ENCODE assay signal across 27 mouse cellular contexts in genomic region chrX:47461660-47462490, GRCm38 (mm10).
A peak's percentile ranks its signal among the peaks of the same experiment; 100 is the strongest.
DNase-seq lines count a peak whose midpoint lies in the region; ATAC-seq and TF ChIP-seq lines count a peak whose summit lies in the region.
"Had no signal": no experiment of that assay in that cellular context is flagged by ENCODE, and none has a peak within 500 bp of the region (broad histone marks: within the 10 kb centered on the region; RNA-seq: fewer than 3 reads in every experiment).

No protein-coding gene starts in this region.

- no peak overlapping the region for H3K9ac ChIP-seq in hindbrain, embryonic 16.5 days (ENCODE audit: low read depth, low read length)
- H3K9ac ChIP-seq in hindbrain, embryonic 13.5 days = no peak overlapping the region
- H3K9ac ChIP-seq in midbrain, embryonic 14.5 days (replicated peaks; ENCODE audit: low read length) = no peak overlapping the region
- no peak overlapping the region for H3K9ac ChIP-seq in intestine, postnatal 0 days (ENCODE audit: low read depth, low read length)
- H3K9ac ChIP-seq: embryonic facial prominence, embryonic 13.5 days; heart, embryonic 13.5 days; hindbrain, embryonic 15.5 days; intestine, embryonic 15.5 days; limb, embryonic 12.5 days; liver, embryonic 15.5 days; lung, embryonic 15.5 days; neural tube, embryonic 13.5 days had no signal

- no peak for TF ChIP-seq CTCF in intestine, postnatal 0 days (IDR thresholded peaks at IDR 0.05; ENCODE audit: low read depth)

- 0 out of 2 replicates have a peak overlapping the region, but pooled peaks have one; percentile 16 for H3K27ac ChIP-seq in hindbrain, embryonic 10.5 days
- no peak overlapping the region for H3K27ac ChIP-seq in hindbrain, embryonic 16.5 days (ENCODE audit: low read depth, low read length)
- 0 out of 2 replicates have a peak overlapping the region, but pooled peaks have one; percentile 44 for H3K27ac ChIP-seq in hindbrain, embryonic 13.5 days
- peak overlapping the region; percentile 77 for H3K27ac ChIP-seq in midbrain, embryonic 14.5 days (replicated peaks; ENCODE audit: low read depth, low read length)
- no peak overlapping the region for H3K27ac ChIP-seq in intestine, postnatal 0 days (ENCODE audit: low read depth, low read length)
- H3K27ac ChIP-seq: embryonic facial prominence, embryonic 13.5 days; heart, embryonic 13.5 days; hindbrain, embryonic 15.5 days; intestine, embryonic 15.5 days; limb, embryonic 12.5 days; liver, embryonic 15.5 days; lung, embryonic 15.5 days; neural tube, embryonic 13.5 days had no signal

- no peak overlapping the region for H3K4me3 ChIP-seq in hindbrain, embryonic 10.5 days
- no peak overlapping the region for H3K4me3 ChIP-seq in hindbrain, embryonic 16.5 days (ENCODE audit: low read length)
- no peak overlapping the region for H3K4me3 ChIP-seq in hindbrain, embryonic 13.5 days
- H3K4me3 ChIP-seq in midbrain, embryonic 14.5 days (replicated peaks; ENCODE audit: low read depth, low read length) = no peak overlapping the region
- no peak overlapping the region for H3K4me3 ChIP-seq in intestine, postnatal 0 days (ENCODE audit: low read depth, low read length)
- H3K4me3 ChIP-seq: embryonic facial prominence, embryonic 13.5 days; heart, embryonic 13.5 days; hindbrain, embryonic 15.5 days; intestine, embryonic 15.5 days; limb, embryonic 12.5 days; liver, embryonic 15.5 days; lung, embryonic 15.5 days; neural tube, embryonic 13.5 days had no signal

- no peak overlapping the region for H3K4me2 ChIP-seq in hindbrain, embryonic 16.5 days (ENCODE audit: low read length)
- H3K4me2 ChIP-seq in hindbrain, embryonic 13.5 days = no peak overlapping the region
- H3K4me2 ChIP-seq in midbrain, embryonic 14.5 days (ENCODE audit: low read length) = no peak overlapping the region
- no peak overlapping the region for H3K4me2 ChIP-seq in intestine, postnatal 0 days (replicated peaks; ENCODE audit: low read depth)
- H3K4me2 ChIP-seq: embryonic facial prominence, embryonic 13.5 days; heart, embryonic 13.5 days; hindbrain, embryonic 15.5 days; intestine, embryonic 15.5 days; limb, embryonic 12.5 days; liver, embryonic 15.5 days; lung, embryonic 15.5 days; neural tube, embryonic 13.5 days had no signal

- DNase-seq in embryo, embryonic 10.5 days (ENCODE audit: low spot score) = peak; percentile 0
- DNase-seq in embryo, embryonic 10 days (ENCODE audit: low spot score) = no peak
- peak; percentile 2 for DNase-seq in hindbrain, embryonic 10.5 days (ENCODE audit: low spot score)
- DNase-seq in midbrain, embryonic 14.5 days = peak; percentile 44
- no peak for DNase-seq in heart, postnatal 36 days
- DNase-seq: adrenal gland, adult 2 months; adrenal gland, postnatal 36 days; cerebellum, adult 2 months; cerebellum, postnatal 14 days; heart, postnatal 10 days; kidney, adult 9 months; kidney, postnatal 10 days; right cerebral cortex, postnatal 14 days had no signal

- no peaks in the 10 kb centered on the region for H3K36me3 ChIP-seq in hindbrain, embryonic 10.5 days
- no peaks in the 10 kb centered on the region for H3K36me3 ChIP-seq in hindbrain, embryonic 16.5 days (ENCODE audit: control insufficient read depth, insufficient read depth, low read length)
- no peaks in the 10 kb centered on the region for H3K36me3 ChIP-seq in hindbrain, embryonic 13.5 days
- no peaks in the 10 kb centered on the region for H3K36me3 ChIP-seq in midbrain, embryonic 14.5 days (ENCODE audit: control insufficient read depth, insufficient read depth, low read length)
- no peaks in the 10 kb centered on the region for H3K36me3 ChIP-seq in intestine, postnatal 0 days (ENCODE audit: control insufficient read depth, insufficient read depth)
- H3K36me3 ChIP-seq: embryonic facial prominence, embryonic 13.5 days; heart, embryonic 13.5 days; hindbrain, embryonic 15.5 days; intestine, embryonic 15.5 days; limb, embryonic 12.5 days; liver, embryonic 15.5 days; lung, embryonic 15.5 days; neural tube, embryonic 13.5 days had no signal

- no peaks in the 10 kb centered on the region for H3K4me1 ChIP-seq in hindbrain, embryonic 10.5 days (replicated peaks)
- no peaks in the 10 kb centered on the region for H3K4me1 ChIP-seq in hindbrain, embryonic 16.5 days (ENCODE audit: control insufficient read depth, insufficient read depth, low read depth, low read length)
- H3K4me1 ChIP-seq in hindbrain, embryonic 13.5 days (replicated peaks) = peaks cover 5% of the 10 kb centered on the region; the same call in 1 of the 2 replicates
- H3K4me1 ChIP-seq in midbrain, embryonic 14.5 days (ENCODE audit: control insufficient read depth, insufficient read depth, low read length) = no peaks in the 10 kb centered on the region
- H3K4me1 ChIP-seq in intestine, postnatal 0 days (replicated peaks; ENCODE audit: control insufficient read depth, insufficient read depth, low read length) = no peaks in the 10 kb centered on the region
- H3K4me1 ChIP-seq: embryonic facial prominence, embryonic 13.5 days; heart, embryonic 13.5 days; hindbrain, embryonic 15.5 days; intestine, embryonic 15.5 days; limb, embryonic 12.5 days; liver, embryonic 15.5 days; lung, embryonic 15.5 days; neural tube, embryonic 13.5 days had no signal

- intact Hi-C loops in heart, postnatal 36 days (cut with DNase I) = no loop called here

- no peaks in the 10 kb centered on the region for H3K27me3 ChIP-seq in hindbrain, embryonic 10.5 days (ENCODE audit: insufficient read depth, poor library complexity, severe bottlenecking)
- no peaks in the 10 kb centered on the region for H3K27me3 ChIP-seq in hindbrain, embryonic 16.5 days (replicated peaks; ENCODE audit: control insufficient read depth, insufficient read depth, low read length)
- no peaks in the 10 kb centered on the region for H3K27me3 ChIP-seq in hindbrain, embryonic 13.5 days
- no peaks in the 10 kb centered on the region for H3K27me3 ChIP-seq in midbrain, embryonic 14.5 days (ENCODE audit: control insufficient read depth, insufficient read depth, low read length)
- H3K27me3 ChIP-seq in intestine, postnatal 0 days (replicated peaks; ENCODE audit: control insufficient read depth, insufficient read depth, low read length) = no peaks in the 10 kb centered on the region
- H3K27me3 ChIP-seq: CH12.LX; embryonic facial prominence, embryonic 13.5 days; heart, embryonic 13.5 days; hindbrain, embryonic 15.5 days; intestine, embryonic 15.5 days; limb, embryonic 12.5 days; liver, embryonic 15.5 days; lung, embryonic 15.5 days; neural tube, embryonic 13.5 days had no signal

- no peaks in the 10 kb centered on the region for H3K9me3 ChIP-seq in hindbrain, embryonic 10.5 days
- H3K9me3 ChIP-seq in hindbrain, embryonic 16.5 days (ENCODE audit: control insufficient read depth, low read length) = no peaks in the 10 kb centered on the region
- H3K9me3 ChIP-seq in hindbrain, embryonic 13.5 days = no peaks in the 10 kb centered on the region
- H3K9me3 ChIP-seq in midbrain, embryonic 14.5 days (ENCODE audit: control insufficient read depth, low read length) = no peaks in the 10 kb centered on the region
- H3K9me3 ChIP-seq in intestine, postnatal 0 days (ENCODE audit: control insufficient read depth) = no peaks in the 10 kb centered on the region
- H3K9me3 ChIP-seq: embryonic facial prominence, embryonic 13.5 days; heart, embryonic 13.5 days; hindbrain, embryonic 15.5 days; intestine, embryonic 15.5 days; limb, embryonic 12.5 days; liver, embryonic 15.5 days; lung, embryonic 15.5 days; neural tube, embryonic 13.5 days had no signal

- ATAC-seq in hindbrain, embryonic 16.5 days = no peak
- ATAC-seq in hindbrain, embryonic 13.5 days (ENCODE audit: low FRiP score) = no peak
- ATAC-seq in midbrain, embryonic 14.5 days (ENCODE audit: low FRiP score, low TSS enrichment) = peak; percentile 40; the same call in 1 of the 2 replicates
- ATAC-seq in intestine, postnatal 0 days = no peak
- ATAC-seq: activated CD4-positive, CD25-positive, alpha-beta regulatory T cell, adult 4 months; forebrain, embryonic 16.5 days; intestine, embryonic 15.5 days had no signal

- 51% methylated on average over 9 of the region's 9 CpGs for WGBS in hindbrain, embryonic 10.5 days
- WGBS in hindbrain, embryonic 16.5 days = 41% methylated on average over 9 of the region's 9 CpGs
- 36% methylated on average over 9 of the region's 9 CpGs for WGBS in hindbrain, embryonic 13.5 days
- 28% methylated on average over 9 of the region's 9 CpGs for WGBS in midbrain, embryonic 14.5 days
- WGBS in intestine, postnatal 0 days = 74% methylated on average over 9 of the region's 9 CpGs

Comparison
In these comparisons a context has a peak if more than half of its experiments do, and no peak if none do; other contexts are left out.
1. DNase-seq: peak in embryo, embryonic 10.5 days (single experiment), hindbrain, embryonic 10.5 days (single experiment) and midbrain, embryonic 14.5 days (single experiment); none in embryo, embryonic 10 days (single experiment) and heart, postnatal 36 days (0 of 2).
2. H3K27ac ChIP-seq: peak in hindbrain, embryonic 10.5 days (single experiment), hindbrain, embryonic 13.5 days (single experiment) and midbrain, embryonic 14.5 days (single experiment); none in hindbrain, embryonic 16.5 days (single experiment) and intestine, postnatal 0 days (single experiment).